Mouse (Mus musculus) liver, embryonic 11.5 days (tissue): ENCODE data around the gene Uncx. TPM values are rescaled to one million over a fixed set of nuclear protein-coding genes. Genes with fewer than 3 reads are reported as not detected.

Source experiments
- ATAC-seq: fragments of 200-750 bp; cut with Nextera tagmentation; replicated peaks from 2 replicates; pipeline ENCODE4 v1.8.0; 2017; ENCODE audit warnings: moderate number of reproducible peaks, mild to moderate bottlenecking, moderate TSS enrichment, moderate library complexity; ENCODE audit not compliant: low FRiP score
- DNase-seq: peaks from one replicate; pipeline ENCODE4 v3.0.0-alpha.2; 2017; ENCODE audit warnings: low spot score
- H3K27ac ChIP-seq: fragments of 300-500 bp; sonication (generic); 2 replicates; pipeline ENCODE4 v1.5.1; 2014; ENCODE audit warnings: mild to moderate bottlenecking, low read depth, low read length, control low read depth
- H3K27me3 ChIP-seq: fragments of 300-500 bp; sonication (generic); replicated peaks from 2 replicates; pipeline ENCODE4 v1.6.1; 2014; ENCODE audit warnings: low read length, mixed read lengths; ENCODE audit not compliant: control insufficient read depth, insufficient read depth
- H3K36me3 ChIP-seq: fragments of 300-500 bp; sonication (generic); 2 replicates; pipeline ENCODE4 v1.6.1; 2014; ENCODE audit warnings: mild to moderate bottlenecking, low read length, moderate library complexity, mixed read lengths; ENCODE audit not compliant: control insufficient read depth, insufficient read depth
- H3K4me1 ChIP-seq: fragments of 300-500 bp; sonication (generic); replicated peaks from 2 replicates; pipeline ENCODE4 v1.6.1; 2014; ENCODE audit warnings: low read length, mixed read lengths; ENCODE audit not compliant: control insufficient read depth, insufficient read depth
- H3K4me2 ChIP-seq: fragments of 300-500 bp; sonication (generic); 2 replicates; pipeline ENCODE4 v1.6.1; 2014; ENCODE audit warnings: mild to moderate bottlenecking, control low read depth, moderate library complexity
- H3K4me3 ChIP-seq: fragments of 300-500 bp; sonication (generic); 2 replicates; pipeline ENCODE4 v1.5.1; 2014; ENCODE audit warnings: low read depth, low read length, control low read depth
- H3K9ac ChIP-seq: fragments of 300-500 bp; sonication (generic); 2 replicates; pipeline ENCODE4 v1.6.1; 2014; ENCODE audit warnings: low read depth, low read length, control low read depth
- H3K9me3 ChIP-seq: fragments of 300-500 bp; sonication (generic); 2 replicates; pipeline ENCODE4 v1.6.1; 2016; ENCODE audit warnings: low read length, inconsistent platforms, mixed read lengths; ENCODE audit not compliant: control insufficient read depth
- whole genome bisulfite sequencing: fragments of 180-500 bp; shearing (Covaris S2); extraction: QIAGEN DNeasy Blood & Tissue Kit; methylation state at CpG from one replicate; pipeline ENCODE4 v1.1.7; 2014; 5-methylcytosine and 5-hydroxymethylcytosine counted together
- polyA plus RNA-seq: library from polyadenylated mRNA; unstranded; fragments of >200 nt; fragmentation: Nextera tagmentation; extraction: Ambion mirVana; gene quantifications from 2 replicates; pipeline ENCODE4 v1.2.1, GENCODE M21; 2014

Gene Uncx
- polyA plus RNA-seq = not detected in 2 replicates

- Histone ChIP-seq H3K27ac (no peak within 1 kb of the TSS), H3K4me3 (peak within 1 kb of the TSS; percentile 14), H3K36me3 (no peaks in the 10 kb centered on the region), H3K9ac (no peak within 1 kb of the TSS), H3K9me3 (no peaks in the 10 kb centered on the region), H3K4me2 (peak within 1 kb of the TSS; percentile 31; the same call in 1 of the 2 replicates), H3K4me1 (no peaks in the 10 kb centered on the region), H3K27me3 (peaks cover 100% of the 10 kb centered on the region)
- DNase-seq (no peak), ATAC-seq (no peak)
- under 1% methylated on average over 15 of the region's 15 CpGs for WGBS
These were observed at the start of gene Uncx for GRCm38 (mm10) chr5:139543214-139543613. Gene Uncx, plus strand, starts transcription at chr5:139543494.

GRCm38 (mm10) chr5:139493690-139494089 is 49.6 kb upstream of the Uncx start:
- H3K27ac ChIP-seq = no peak overlapping the region
- WGBS = 51% methylated on average over 5 of the region's 5 CpGs
- H3K4me3 ChIP-seq = no peak overlapping the region
- no peaks in the 10 kb centered on the region for H3K9me3 ChIP-seq
- no peak for DNase-seq
- H3K4me2 ChIP-seq = no peak overlapping the region
- H3K4me1 ChIP-seq = no peaks in the 10 kb centered on the region
- ATAC-seq = no peak
- no peaks in the 10 kb centered on the region for H3K36me3 ChIP-seq
- peaks cover 14% of the 10 kb centered on the region for H3K27me3 ChIP-seq
- H3K9ac ChIP-seq = no peak overlapping the region

- Histone ChIP-seq H3K9me3 (no peaks in the 10 kb centered on the region), H3K9ac (no peak overlapping the region), H3K36me3 (no peaks in the 10 kb centered on the region), H3K4me2 (no peak overlapping the region), H3K27ac (no peak overlapping the region), H3K27me3 (peaks cover 13% of the 10 kb centered on the region), H3K4me1 (no peaks in the 10 kb centered on the region), H3K4me3 (no peak overlapping the region)
- no peak for DNase-seq
- no peak for ATAC-seq
- 39% methylated on average over 21 of the region's 22 CpGs for WGBS
These were observed 48.1 kb upstream of the Uncx start for GRCm38 (mm10) chr5:139495019-139495669.

GRCm38 (mm10) chr5:139496939-139497338 is 46.4 kb upstream of the Uncx start:
- H3K4me2 ChIP-seq = no peak overlapping the region
- no peaks in the 10 kb centered on the region for H3K36me3 ChIP-seq
- H3K4me3 ChIP-seq = no peak overlapping the region
- no peak overlapping the region for H3K27ac ChIP-seq
- WGBS = 43% methylated on average over 5 of the region's 5 CpGs
- no peaks in the 10 kb centered on the region for H3K9me3 ChIP-seq
- H3K9ac ChIP-seq = no peak overlapping the region
- H3K4me1 ChIP-seq = no peaks in the 10 kb centered on the region
- DNase-seq (no peak), ATAC-seq (no peak)
- peaks cover 12% of the 10 kb centered on the region for H3K27me3 ChIP-seq

GRCm38 (mm10) chr5:139498791-139499190 is 44.5 kb upstream of the Uncx start:
- no peak for ATAC-seq
- no peak overlapping the region for H3K9ac ChIP-seq
- H3K27ac ChIP-seq = no peak overlapping the region
- no peak for DNase-seq
- no peak overlapping the region for H3K4me3 ChIP-seq
- H3K9me3 ChIP-seq = no peaks in the 10 kb centered on the region
- no peaks in the 10 kb centered on the region for H3K4me1 ChIP-seq
- no peak overlapping the region for H3K4me2 ChIP-seq
- H3K36me3 ChIP-seq = no peaks in the 10 kb centered on the region
- 41% methylated on average over 5 of the region's 5 CpGs for WGBS
- peaks cover 16% of the 10 kb centered on the region for H3K27me3 ChIP-seq

- DNase-seq = no peak
- Histone ChIP-seq H3K27me3 (peaks cover 8% of the 10 kb centered on the region), H3K9ac (no peak overlapping the region), H3K4me3 (no peak overlapping the region), H3K4me1 (no peaks in the 10 kb centered on the region), H3K9me3 (no peaks in the 10 kb centered on the region), H3K27ac (no peak overlapping the region), H3K36me3 (no peaks in the 10 kb centered on the region), H3K4me2 (no peak overlapping the region)
- WGBS = 80% methylated on average over 14 of the region's 14 CpGs
- no peak for ATAC-seq
These were observed 41.0 kb upstream of the Uncx start for GRCm38 (mm10) chr5:139502281-139502680.

- Histone ChIP-seq H3K36me3 (no peaks in the 10 kb centered on the region), H3K4me3 (no peak overlapping the region), H3K4me2 (no peak overlapping the region), H3K27ac (no peak overlapping the region), H3K9me3 (no peaks in the 10 kb centered on the region), H3K27me3 (peaks cover 14% of the 10 kb centered on the region), H3K4me1 (no peaks in the 10 kb centered on the region), H3K9ac (no peak overlapping the region)
- ATAC-seq = peak; percentile 63; the same call in 1 of the 2 replicates
- DNase-seq = peak; percentile 45
- WGBS = 4% methylated on average over 12 of the region's 14 CpGs
These were observed 38.2 kb upstream of the Uncx start for GRCm38 (mm10) chr5:139505073-139505606.

GRCm38 (mm10) chr5:139506207-139506606 is 37.1 kb upstream of the Uncx start:
- Histone ChIP-seq H3K27ac (no peak overlapping the region), H3K36me3 (no peaks in the 10 kb centered on the region), H3K4me2 (no peak overlapping the region), H3K9ac (no peak overlapping the region), H3K9me3 (no peaks in the 10 kb centered on the region), H3K4me3 (no peak overlapping the region), H3K4me1 (0 out of 2 replicates have a peak, but pooled peaks cover 2% of the 10 kb centered on the region), H3K27me3 (peaks cover 25% of the 10 kb centered on the region)
- ATAC-seq = no peak
- DNase-seq = no peak
- WGBS = 15% methylated on average over 5 of the region's 5 CpGs
